Mouse (Mus musculus): ENCODE results near the gene Nop56.

- TF ChIP-seq HCFC1 (IDR thresholded peaks at IDR 0.05; ENCODE audit: borderline replicate concordance, insufficient read depth, low read length), result no peak
- no peak for TF ChIP-seq MAFK (IDR thresholded peaks at IDR 0.05; ENCODE audit: insufficient read depth, low read depth, low read length)
Measured at GRCm38 (mm10) chr2:130293486-130293885, 19.3 kb downstream of the Nop56 start.
